Mouse (Mus musculus) heart, postnatal 0 days (tissue): Measurements from ENCODE around the gene Lmbr1l. TPM values are rescaled to one million over a fixed set of nuclear protein-coding genes. Genes with fewer than 3 reads are reported as not detected.

Source experiments
- ATAC-seq: fragments of 200-750 bp; cut with Nextera tagmentation; 2 replicates; pipeline ENCODE4 v1.8.0; 2017; ENCODE audit warnings: low read depth, moderate number of reproducible peaks, moderate library complexity; ENCODE audit not compliant: insufficient read depth
- DNase-seq: peaks from one replicate; pipeline ENCODE4 v3.0.0-alpha.2; 2016; ENCODE audit warnings: low spot score
- H3K27ac ChIP-seq: fragments of 300-500 bp; sonication (generic); 2 replicates; pipeline ENCODE4 v1.5.1; 2014; ENCODE audit warnings: low read depth, mild to moderate bottlenecking
- H3K27me3 ChIP-seq: fragments of 300-500 bp; sonication (generic); 2 replicates; pipeline ENCODE4 v1.6.1; 2014; ENCODE audit warnings: low read length, mixed read lengths; ENCODE audit not compliant: control insufficient read depth, insufficient read depth
- H3K36me3 ChIP-seq: fragments of 300-500 bp; sonication (generic); replicated peaks from 2 replicates; pipeline ENCODE4 v1.6.1; 2014; ENCODE audit warnings: low read length, mixed read lengths; ENCODE audit not compliant: control insufficient read depth, insufficient read depth
- H3K4me1 ChIP-seq: fragments of 300-500 bp; sonication (generic); 2 replicates; pipeline ENCODE4 v1.6.1; 2014; ENCODE audit warnings: antibody characterized with exemption; ENCODE audit not compliant: control insufficient read depth, insufficient read depth
- H3K4me2 ChIP-seq: fragments of 300-500 bp; sonication (generic); 2 replicates; pipeline ENCODE4 v1.6.1; 2014; ENCODE audit warnings: low read depth, mild to moderate bottlenecking, low read length, moderate library complexity
- H3K4me3 ChIP-seq: fragments of 300-500 bp; sonication (generic); 2 replicates; pipeline ENCODE4 v1.5.1; 2014; ENCODE audit warnings: low read depth, low read length
- H3K9ac ChIP-seq: fragments of 300-500 bp; sonication (generic); replicated peaks from 2 replicates; pipeline ENCODE4 v1.6.1; 2014; ENCODE audit warnings: low read depth, low read length, mixed read lengths
- H3K9me3 ChIP-seq: fragments of 300-500 bp; sonication (generic); replicated peaks from 2 replicates; pipeline ENCODE4 v1.6.1; 2016; ENCODE audit warnings: low read length; ENCODE audit not compliant: control insufficient read depth
- CTCF ChIP-seq: IDR thresholded peaks from 2 replicates; pipeline ENCODE4 v1.5.1; 2016; ENCODE audit warnings: antibody characterized with exemption, control low read depth, low read depth
- EP300 ChIP-seq: IDR thresholded peaks from 2 replicates; pipeline ENCODE4 v1.6.1; 2016; ENCODE audit warnings: antibody characterized with exemption, low read depth
- WGBS: fragments of 180-500 bp; shearing (Covaris S2); extraction: QIAGEN DNeasy Blood & Tissue Kit; methylation state at CpG from one replicate; pipeline ENCODE4 v1.1.7; 2014; 5-methylcytosine and 5-hydroxymethylcytosine counted together
- polyA plus RNA-seq: library from polyadenylated mRNA; unstranded; fragments of >200 nt; fragmentation: Nextera tagmentation; extraction: Ambion mirVana; gene quantifications from 2 replicates; pipeline ENCODE4 v1.2.1, GENCODE M21; 2015
- total RNA-seq: library from RNA; depleted of rRNA; stranded (reverse); fragments of >200 nt; gene quantifications from 2 replicates; pipeline ENCODE4 v1.2.3, GENCODE M21; 2014; ENCODE audit warnings: low replicate concordance

Gene Lmbr1l
- total and polyA plus RNA-seq, 2 experiments from 2014 or later: 8.0 to 25.5 TPM

DNA sequence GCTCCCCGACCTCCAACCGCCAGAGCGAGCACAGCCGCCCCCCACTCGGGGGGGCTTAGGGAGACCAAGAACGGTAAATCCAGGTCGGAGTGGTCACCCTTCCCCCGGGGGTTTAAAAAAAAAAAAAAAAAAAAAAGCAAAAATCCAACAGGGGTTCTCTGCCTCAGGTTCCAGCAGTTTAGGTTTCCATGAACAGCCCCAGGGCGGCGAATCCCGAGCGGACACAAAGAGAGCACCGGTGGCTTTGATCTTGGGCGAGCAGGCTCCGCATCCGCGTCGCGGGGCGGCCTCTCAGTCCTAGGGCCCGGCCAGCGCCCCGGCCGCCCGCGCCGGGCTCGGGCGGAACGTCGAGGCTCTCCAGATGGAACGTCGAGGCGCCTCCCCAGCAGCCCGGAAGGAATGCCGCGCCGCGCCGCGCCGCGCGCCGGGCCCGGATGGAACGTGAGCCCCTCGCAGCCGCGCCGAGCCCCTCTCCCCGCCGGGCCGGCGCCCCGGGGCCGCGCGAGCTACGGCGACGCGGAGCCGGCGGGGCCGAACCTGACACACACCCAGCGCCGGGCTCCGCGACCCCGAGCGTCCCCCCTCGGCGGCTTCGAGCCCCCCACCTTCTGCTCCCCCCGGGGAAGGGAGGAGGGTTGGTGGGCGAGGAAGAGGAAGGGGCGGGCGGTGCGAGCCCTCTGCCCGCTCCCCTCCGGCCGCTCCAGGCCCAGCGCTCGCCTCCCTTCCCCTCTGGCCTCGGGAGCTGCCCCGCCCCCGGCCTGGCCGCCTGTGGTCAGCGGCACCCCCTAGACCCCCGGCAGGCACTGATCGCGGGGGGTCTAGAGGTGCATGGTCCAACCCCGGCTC lies 46.7 kb downstream of the Lmbr1l start, which contains the start of gene Kmt2d:
TSS of gene Kmt2d (minus strand) at position 135 of the 846 bp plus-strand sequence.
- Histone ChIP-seq H3K4me3 (peak within 1 kb of the TSS; percentile 99), H3K27ac (peak within 1 kb of the TSS; percentile 99), H3K4me2 (peak within 1 kb of the TSS; percentile 98), H3K36me3 (peaks cover 3% of the 10 kb centered on the region), H3K4me1 (peaks cover 34% of the 10 kb centered on the region), H3K9ac (peak within 1 kb of the TSS; percentile 100), H3K9me3 (no peaks in the 10 kb centered on the region), H3K27me3 (no peaks in the 10 kb centered on the region)
- WGBS: under 1% methylated on average over 60 of the region's 94 CpGs
- DNase-seq (no peak), ATAC-seq (peak; percentile 53)
- TF ChIP-seq EP300: no peak
- no peak for TF ChIP-seq CTCF

GRCm38 (mm10) chr15:98870179-98871069 lies 47.6 kb downstream of the Lmbr1l start:
- Histone ChIP-seq H3K4me2 (peak overlapping the region; percentile 98), H3K4me1 (peaks cover 34% of the 10 kb centered on the region), H3K9ac (peak overlapping the region; percentile 100), H3K27me3 (no peaks in the 10 kb centered on the region), H3K4me3 (peak overlapping the region; percentile 99), H3K27ac (peak overlapping the region; percentile 99), H3K9me3 (no peaks in the 10 kb centered on the region), H3K36me3 (peaks cover 12% of the 10 kb centered on the region)
- TF ChIP-seq EP300: no peak
- TF ChIP-seq CTCF: no peak
- WGBS: 1% methylated on average over 16 of the region's 16 CpGs
- ATAC-seq (no peak), DNase-seq (no peak)

- peak overlapping the region; percentile 98 for H3K4me2 ChIP-seq
- no peaks in the 10 kb centered on the region for H3K9me3 ChIP-seq
- DNase-seq (peak; percentile 26), ATAC-seq (no peak)
- H3K4me1 ChIP-seq: peaks cover 34% of the 10 kb centered on the region
- peaks cover 21% of the 10 kb centered on the region for H3K36me3 ChIP-seq
- TF ChIP-seq EP300 (no peak), CTCF (no peak)
- 3% methylated on average over 8 of the region's 8 CpGs for WGBS
- H3K4me3 ChIP-seq: peak overlapping the region; percentile 99
- peak overlapping the region; percentile 99 for H3K27ac ChIP-seq
- H3K9ac ChIP-seq: peak overlapping the region; percentile 100
- no peaks in the 10 kb centered on the region for H3K27me3 ChIP-seq
Measured at GRCm38 (mm10) chr15:98869342-98870178, 48.5 kb downstream of the Lmbr1l start.

GRCm38 (mm10) chr15:98868346-98869063 lies 49.5 kb downstream of the Lmbr1l start:
- Histone ChIP-seq H3K4me3 (peak overlapping the region; percentile 99), H3K36me3 (peaks cover 31% of the 10 kb centered on the region), H3K9ac (peak overlapping the region; percentile 100), H3K27me3 (no peaks in the 10 kb centered on the region), H3K4me1 (peaks cover 34% of the 10 kb centered on the region), H3K9me3 (no peaks in the 10 kb centered on the region), H3K27ac (peak overlapping the region; percentile 99), H3K4me2 (peak overlapping the region; percentile 98)
- 21% methylated on average over 11 of the region's 11 CpGs for WGBS
- DNase-seq: peak; percentile 39
- 0 out of 2 replicates have a peak, but pooled peaks have one; percentile 9 for ATAC-seq
- TF ChIP-seq EP300 (no peak), CTCF (no peak)
